Mouse (Mus musculus) bone marrow macrophage, adult 2 months (primary cell): Measurements from ENCODE around the gene Pcdh17.

Source experiments
- CTCF ChIP-seq: IDR thresholded peaks from 2 replicates; pipeline ENCODE4 v1.5.1; 2012; ENCODE audit warnings: low read depth, mild to moderate bottlenecking, low read length, moderate library complexity
- POLR2A ChIP-seq: IDR thresholded peaks from 2 replicates; pipeline ENCODE4 v1.6.1; 2012; ENCODE audit warnings: mild to moderate bottlenecking, low read depth, low read length, borderline replicate concordance

GRCm38 (mm10) chr14:84443288-84443686 lies at the start of gene Pcdh17:
- TF ChIP-seq CTCF, result no peak
- no peak for TF ChIP-seq POLR2A
